Mouse (Mus musculus) testis, adult 10 weeks (tissue): Measurements from ENCODE around the gene Zfp661. TPM values are rescaled to one million over a fixed set of nuclear protein-coding genes. Genes with fewer than 3 reads are reported as not detected.

Experiments used
- polyA plus RNA-seq: library from polyadenylated mRNA; stranded (reverse); fragments of 350-450 nt; fragmentation: Illumina TruSeq; extraction: RNeasy Lipid Tissue Mini Kit (QIAGEN cat#74804); gene quantifications from one replicate; pipeline ENCODE4 v1.2.3, GENCODE M21; 2014; ENCODE audit warnings: low read depth, low replicate concordance

The Zfp661 gene
- polyA plus RNA-seq, result 7.4 TPM

GRCm38 (mm10) chr2:127586694-127587513 is at the start of gene Zfp661, which contains the start of gene Mrps5:
TSS of gene Zfp661 (minus strand) at chr2:127587094.
TSS of gene Mrps5 (plus strand) at chr2:127587222.

GRCm38 (mm10) chr2:127541185-127541584 is 45.7 kb downstream of the Zfp661 start, which contains the start of gene Prom2:
TSS of gene Prom2 (minus strand) at chr2:127541467.

Other genes with a start within 250 kb of the Zfp661 start
- not detected for gene Astl, start 248.5 kb downstream of the Zfp661 start, polyA plus RNA-seq
- 0.13 TPM for gene Adra2b, start 223.9 kb downstream of the Zfp661 start, polyA plus RNA-seq
- gene Gpat2, start 161.9 kb downstream of the Zfp661 start, polyA plus RNA-seq, result 3.8 TPM
- 13.6 TPM for gene Fahd2a, start 142.5 kb downstream of the Zfp661 start, polyA plus RNA-seq
- gene Kcnip3, start 65.0 kb downstream of the Zfp661 start, polyA plus RNA-seq, result 0.73 TPM
- 0.17 TPM for gene Prom2, start 45.6 kb downstream of the Zfp661 start, polyA plus RNA-seq
- 11.0 TPM for gene Mrps5, start 128 bp upstream of the Zfp661 start, polyA plus RNA-seq
- gene Mal, start 69.6 kb upstream of the Zfp661 start, polyA plus RNA-seq, result 3.5 TPM
- 0.62 TPM for gene Mall, start 142.8 kb upstream of the Zfp661 start, polyA plus RNA-seq
- 350 TPM for gene Nphp1, start 201.8 kb upstream of the Zfp661 start, polyA plus RNA-seq
- 6.5 TPM for gene Mtln, start 205.4 kb upstream of the Zfp661 start, polyA plus RNA-seq
- gene Bub1, start 244.8 kb upstream of the Zfp661 start, polyA plus RNA-seq, result 180 TPM